In the genomic region with DNA sequence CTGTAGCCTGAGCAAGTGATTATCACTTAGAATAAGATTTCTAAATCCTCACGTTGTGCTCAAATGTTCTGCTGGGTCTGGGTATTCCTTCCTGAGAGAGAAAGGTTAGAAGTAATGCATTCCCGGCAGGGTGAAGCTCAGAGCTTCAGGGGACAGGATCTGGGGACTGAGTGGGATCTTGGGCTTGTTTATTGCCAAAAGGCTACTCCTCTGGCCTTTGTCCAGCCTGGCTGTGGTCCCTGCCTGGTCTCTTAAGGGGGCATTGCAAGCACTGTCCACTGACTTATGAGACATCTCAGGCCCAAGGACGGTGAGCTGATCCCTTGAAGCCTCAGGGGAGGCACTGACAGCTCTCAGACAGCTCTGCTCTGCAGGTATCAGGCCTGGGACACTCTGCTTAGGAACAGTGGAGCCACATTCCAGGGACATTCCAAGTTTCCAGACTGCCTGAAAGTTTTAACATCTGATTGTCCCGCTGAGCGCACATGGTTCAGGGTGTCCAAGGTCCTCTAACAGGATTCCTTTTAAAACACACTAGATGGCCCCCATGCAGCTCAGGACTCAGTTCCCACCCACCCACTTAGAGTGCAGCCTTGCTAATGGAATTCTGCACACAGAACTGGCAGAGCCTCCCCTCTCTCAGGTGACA, we compare ENCODE assay signal across 19 mouse cellular contexts. TPM values are rescaled to one million over a fixed set of nuclear protein-coding genes. Genes with fewer than 3 reads are reported as not detected.
DNase-seq lines count a peak whose midpoint lies in the region; ATAC-seq and TF ChIP-seq lines count a peak whose summit lies in the region.
"Had no signal": no experiment of that assay in that cellular context is flagged by ENCODE, and none has a peak within 500 bp of the region (broad histone marks: within the 10 kb centered on the region; RNA-seq: fewer than 3 reads in every experiment).

No protein-coding gene starts in this region.

- H3K9me3 ChIP-seq in limb, embryonic 15.5 days = no peaks in the 10 kb centered on the region
- H3K9me3 ChIP-seq in limb, embryonic 10.5 days (replicated peaks) = peaks cover 6% of the 10 kb centered on the region
- H3K9me3 ChIP-seq in stomach, postnatal 0 days (ENCODE audit: control insufficient read depth, low read length) = no peaks in the 10 kb centered on the region

- in situ Hi-C loops in Patski (cut with MboI; ENCODE audit: low pct_unique_long_range_greater_than_20kb) = no loop called here

- H3K9ac ChIP-seq in limb, embryonic 15.5 days = no peak overlapping the region
- no peak overlapping the region for H3K9ac ChIP-seq in stomach, postnatal 0 days (ENCODE audit: low read length)
- H3K9ac ChIP-seq: embryonic facial prominence, embryonic 12.5 days; forebrain, embryonic 15.5 days; heart, embryonic 13.5 days; hindbrain, embryonic 12.5 days had no signal

- ATAC-seq in limb, embryonic 15.5 days (ENCODE audit: insufficient number of reproducible peaks, low FRiP score, low TSS enrichment, low read depth) = no peak
- peak; percentile 46 for ATAC-seq in Patski
- ATAC-seq in stomach, postnatal 0 days (ENCODE audit: low FRiP score, low TSS enrichment) = no peak
- ATAC-seq: forebrain, embryonic 15.5 days had no signal

- no peak overlapping the region for H3K4me3 ChIP-seq in gastrocnemius, adult 2 months
- no peak overlapping the region for H3K4me3 ChIP-seq in limb, embryonic 15.5 days
- no peak overlapping the region for H3K4me3 ChIP-seq in limb, embryonic 10.5 days
- no peak overlapping the region for H3K4me3 ChIP-seq in stomach, postnatal 0 days (ENCODE audit: low read depth, low read length)
- H3K4me3 ChIP-seq: embryonic facial prominence, embryonic 12.5 days; forebrain, embryonic 15.5 days; heart, adult 2 months; heart, embryonic 13.5 days; hindbrain, embryonic 12.5 days had no signal

- intact Hi-C loops in gastrocnemius, adult 2 months (cut with DNase I) = no loop called here
- intact Hi-C loops in heart, postnatal 36 days (cut with DNase I) = no loop called here

- TF ChIP-seq CTCF in gastrocnemius, adult 2 months (IDR thresholded peaks at IDR 0.05) = no peak
- no peak for TF ChIP-seq CTCF in Patski (IDR thresholded peaks at IDR 0.05)
- TF ChIP-seq CTCF in stomach, postnatal 0 days (IDR thresholded peaks at IDR 0.05; ENCODE audit: low read depth) = no peak

- CTCF ChIA-PET in Patski (lab: Charles Lee) = interaction anchor here (1.1 to 1.9 kb wide), 4 partner anchors 9 to 39 kb away, joined by 3 to 8 read pairs (median 4); no protein-coding TSS in a partner anchor

- no peak overlapping the region for H3K4me2 ChIP-seq in limb, embryonic 15.5 days
- no peak overlapping the region for H3K4me2 ChIP-seq in stomach, postnatal 0 days (replicated peaks; ENCODE audit: low read depth)
- H3K4me2 ChIP-seq: embryonic facial prominence, embryonic 12.5 days; forebrain, embryonic 15.5 days; heart, embryonic 13.5 days; hindbrain, embryonic 12.5 days had no signal

- POLR2A ChIA-PET in Patski (lab: Charles Lee) = no interaction called here

- peaks cover 45% of the 10 kb centered on the region for H3K36me3 ChIP-seq in limb, embryonic 15.5 days
- H3K36me3 ChIP-seq in limb, embryonic 10.5 days = peaks cover 100% of the 10 kb centered on the region
- 0 out of 2 replicates have a peak, but pooled peaks cover 7% of the 10 kb centered on the region for H3K36me3 ChIP-seq in stomach, postnatal 0 days (ENCODE audit: control insufficient read depth, insufficient read depth, low read length)

- no peak for TF ChIP-seq EP300 in stomach, postnatal 0 days (optimal IDR thresholded peaks at IDR 0.05)

- 0 out of 2 replicates have a peak overlapping the region, but pooled peaks have one; percentile 13 for H3K27ac ChIP-seq in gastrocnemius, adult 2 months
- H3K27ac ChIP-seq in limb, embryonic 15.5 days = peak overlapping the region; percentile 62
- H3K27ac ChIP-seq in limb, embryonic 10.5 days = no peak overlapping the region
- 0 out of 2 replicates have a peak overlapping the region, but pooled peaks have one; percentile 8 for H3K27ac ChIP-seq in stomach, postnatal 0 days (replicated peaks)
- H3K27ac ChIP-seq: embryonic facial prominence, embryonic 12.5 days; forebrain, embryonic 15.5 days; heart, adult 2 months; heart, embryonic 13.5 days; hindbrain, embryonic 12.5 days had no signal

- H3K27me3 ChIP-seq in limb, embryonic 15.5 days = no peaks in the 10 kb centered on the region
- no peaks in the 10 kb centered on the region for H3K27me3 ChIP-seq in limb, embryonic 10.5 days (ENCODE audit: low read depth, poor library complexity, severe bottlenecking)
- no peaks in the 10 kb centered on the region for H3K27me3 ChIP-seq in Patski
- H3K27me3 ChIP-seq in stomach, postnatal 0 days (ENCODE audit: control insufficient read depth, insufficient read depth, low read length) = no peaks in the 10 kb centered on the region
- H3K27me3 ChIP-seq: embryonic facial prominence, embryonic 12.5 days; forebrain, embryonic 15.5 days; heart, embryonic 13.5 days; hindbrain, embryonic 12.5 days had no signal

- H3K4me1 ChIP-seq in limb, embryonic 15.5 days = peaks cover 37% of the 10 kb centered on the region
- H3K4me1 ChIP-seq in limb, embryonic 10.5 days = 0 out of 2 replicates have a peak, but pooled peaks cover 6% of the 10 kb centered on the region
- H3K4me1 ChIP-seq in stomach, postnatal 0 days (replicated peaks; ENCODE audit: control insufficient read depth, insufficient read depth) = no peaks in the 10 kb centered on the region
- H3K4me1 ChIP-seq: embryonic facial prominence, embryonic 12.5 days; forebrain, embryonic 15.5 days had no signal

- no peak for DNase-seq in gastrocnemius, adult 2 months
- DNase-seq in gastrocnemius, adult 18-20 months (ENCODE audit: low spot score) = no peak
- no peak for DNase-seq in limb, embryonic 10.5 days (ENCODE audit: low spot score)
- no peak for DNase-seq in Patski (ENCODE audit: low read depth, low spot score)
- no peak for DNase-seq in stomach, postnatal 0 days (ENCODE audit: low spot score)
- DNase-seq in heart, postnatal 36 days = no peak
- DNase-seq: adrenal gland, adult 8-10 months; adrenal gland, postnatal 36 days; cerebellum, adult 2 months; cerebellum, postnatal 25 days; gastrocnemius, postnatal 14 days; heart, adult 2 months; heart, postnatal 4 days had no signal

- 65% methylated on average over 5 of the region's 5 CpGs for WGBS in limb, embryonic 15.5 days
- 90% methylated on average over 5 of the region's 5 CpGs for WGBS in limb, embryonic 10.5 days
- 76% methylated on average over 5 of the region's 5 CpGs for WGBS in stomach, postnatal 0 days

RNA-seq across cellular contexts. Expression of a gene that starts 13.0 kb away (rescaled TPM):
- 10 to 100 TPM in 1 of 2 experiments, 1 to 10 TPM in 1; 6.5 to 20.9 TPM for total RNA-seq in gastrocnemius, adult 2 months (2021)
- 10 to 100 TPM in 1 of 2 experiments, 1 to 10 TPM in 1; 8.5 to 11.1 TPM for total RNA-seq in gastrocnemius, adult 18-20 months (2021)
- 258 and 267 TPM in 2 replicates for polyA plus RNA-seq in limb, embryonic 15.5 days (2015; fragmentation: Nextera tagmentation; extraction: Ambion mirVana)
- polyA plus RNA-seq in limb, embryonic 10.5 days (2016; fragmentation: Nextera tagmentation; extraction: Ambion mirVana) = 258 and 261 TPM in 2 replicates
- polyA plus RNA-seq in Patski (2021) = 11.6 TPM
- polyA plus RNA-seq in stomach, postnatal 0 days (2015; fragmentation: Nextera tagmentation; extraction: Ambion mirVana) = 109 and 112 TPM in 2 replicates
- total RNA-seq in heart, postnatal 36 days (2021) = 10 to 100 TPM; 88.9 to 98.0 TPM
- total RNA-seq: MEL had no signal
